Mouse (Mus musculus): Measurements from ENCODE around the gene Vmn1r189.
A peak's percentile ranks its signal among the peaks of the same experiment; 100 is the strongest.
"Not testable (repeated sequence)": the region's sequence is repeated elsewhere in the genome, so short reads cannot be mapped to it uniquely, and the experiment has no call there.

Vmn1r189 gene

GRCm38 (mm10) chr13:22105724-22106123, at the start of gene Vmn1r189:
Vmn1r189 (minus strand) TSS chr13:22105824.
- not testable (repeated sequence) for DNase-seq

- not testable (repeated sequence) for DNase-seq
These were observed 31.1 kb upstream of the Vmn1r189 start for GRCm38 (mm10) chr13:22136495-22137293.

GRCm38 (mm10) chr13:22084140-22084539, 21.5 kb downstream of the Vmn1r189 start, which contains the start of gene Vmn1r188:
Vmn1r188 (plus strand) TSS chr13:22084440.
- DNase-seq, result not testable (repeated sequence)

GRCm38 (mm10) chr13:22063468-22063867, 42.2 kb downstream of the Vmn1r189 start:
- DNase-seq, result no peak

- DNase-seq, result no peak
These were observed 44.2 kb downstream of the Vmn1r189 start for GRCm38 (mm10) chr13:22061422-22061821.

- DNase-seq, result no peak
These were observed 51.9 kb downstream of the Vmn1r189 start for GRCm38 (mm10) chr13:22053754-22054153.

- no peak for DNase-seq
These were observed 54.1 kb downstream of the Vmn1r189 start for GRCm38 (mm10) chr13:22051523-22051859.

- peak; percentile 95 for DNase-seq
These were observed 54.8 kb downstream of the Vmn1r189 start for GRCm38 (mm10) chr13:22050591-22051522.
